Mouse (Mus musculus) MEL (cell line): ENCODE data around the gene Fam222b.

ENCODE experiments used
- CTCF ChIP-seq, 3 experiments: IDR thresholded peaks in 2 of 3; conservative IDR thresholded peaks in 1 of 3; 2 replicates each; pipeline ENCODE4 v1.5.1; 2011 to 2012; ENCODE audit warnings: low read length in 3 of 3, low read depth in 2 of 3, mild to moderate bottlenecking in 2 of 3, improper control_type of control experiment in 1 of 3, inconsistent platforms in 1 of 3, mixed read lengths in 1 of 3, moderate library complexity in 1 of 3; ENCODE audit not compliant: control insufficient read depth in 1 of 3, insufficient read depth in 1 of 3, poor library complexity in 1 of 3, severe bottlenecking in 1 of 3
- ELF1 ChIP-seq: IDR thresholded peaks from 2 replicates; pipeline ENCODE4 v1.6.1; 2014; ENCODE audit warnings: low read depth, mild to moderate bottlenecking, inconsistent platforms, low read length, improper control_type of control experiment, moderate library complexity
- GATA1 ChIP-seq: IDR thresholded peaks from 2 replicates; pipeline ENCODE4 v1.6.1; 2011; ENCODE audit warnings: low read depth, low read length, improper control_type of control experiment
- MAX ChIP-seq: IDR thresholded peaks from 2 replicates; pipeline ENCODE4 v1.6.1; 2011; ENCODE audit warnings: low read length, improper control_type of control experiment
- MEF2A ChIP-seq: IDR thresholded peaks from 2 replicates; pipeline ENCODE4 v1.6.1; 2014; ENCODE audit warnings: low read depth, mild to moderate bottlenecking, inconsistent platforms, low read length, improper control_type of control experiment; ENCODE audit not compliant: poor library complexity, insufficient replicate concordance, severe bottlenecking; ENCODE audit errors: extremely low read depth

GRCm38 (mm10) chr11:78176402-78176862, 82.0 kb downstream of the Fam222b start, which contains the start of the genes Nek8 and Tlcd1:
- TF ChIP-seq CTCF (IDR thresholded peaks at IDR 0.05 in 2 of 3, conservative IDR thresholded peaks at IDR 0.05 in 1 of 3; ENCODE audit: control insufficient read depth in 1 of 3, insufficient read depth in 1 of 3, low read depth in 2 of 3, low read length in 3 of 3, poor library complexity in 1 of 3, severe bottlenecking in 1 of 3) (no peak), ELF1 (0 out of 2 replicates have a peak, but pooled peaks have one; percentile 39), MEF2A (no peak), GATA1 (no peak), MAX (no peak)
